Mouse (Mus musculus) olfactory bulb, adult 2 months (tissue): Measurements from ENCODE around the gene Gxylt2. TPM values are rescaled to one million over a fixed set of nuclear protein-coding genes. Genes with fewer than 3 reads are reported as not detected.

Source experiments
- H3K27ac ChIP-seq: fragments of 200-500 bp; 2 replicates; pipeline ENCODE4 v1.5.1; 2012; ENCODE audit warnings: low read depth, low read length; ENCODE audit not compliant: insufficient read depth
- H3K4me1 ChIP-seq: fragments of 200-500 bp; 2 replicates; pipeline ENCODE4 v1.6.1; 2012; ENCODE audit warnings: low read length; ENCODE audit not compliant: control insufficient read depth, insufficient read depth
- H3K4me3 ChIP-seq: fragments of 200-500 bp; 2 replicates; pipeline ENCODE4 v1.5.1; 2012; ENCODE audit warnings: mild to moderate bottlenecking, low read depth, low read length, moderate library complexity; ENCODE audit not compliant: insufficient read depth
- CTCF ChIP-seq: fragments of 200-500 bp; IDR thresholded peaks from 2 replicates; pipeline ENCODE4 v1.5.1; 2012; ENCODE audit warnings: low read depth, mild to moderate bottlenecking, low read length, moderate library complexity; ENCODE audit not compliant: insufficient read depth
- POLR2A ChIP-seq: fragments of 200-500 bp; IDR thresholded peaks from 2 replicates; pipeline ENCODE4 v1.6.1; 2012; ENCODE audit warnings: mild to moderate bottlenecking, low read depth, low read length, moderate library complexity; ENCODE audit not compliant: insufficient read depth
- WGBS: fragments of 180-500 bp; shearing (Covaris S2); methylation state at CpG from one replicate; pipeline ENCODE4 v1.1.7; 2018; 5-methylcytosine and 5-hydroxymethylcytosine counted together
- polyA plus RNA-seq: library from polyadenylated mRNA; stranded (reverse); fragments of >200 nt; gene quantifications from 2 replicates; pipeline ENCODE4 v1.2.4, GENCODE M21; 2012; ENCODE audit warnings: low replicate concordance; ENCODE audit not compliant: missing spikeins, insufficient read depth, insufficient read length

The Gxylt2 gene
- polyA plus RNA-seq, 1 experiment, result not detected

- WGBS, result 33% methylated on average over 9 of the region's 9 CpGs
- Histone ChIP-seq H3K27ac (no peak overlapping the region), H3K4me3 (no peak overlapping the region)
These were observed 27.5 kb downstream of the Gxylt2 start for GRCm38 (mm10) chr6:100731996-100732375.

GRCm38 (mm10) chr6:100732376-100733021, 28.0 kb downstream of the Gxylt2 start:
- H3K4me1 ChIP-seq, result peaks cover 7% of the 10 kb centered on the region; the same call in 1 of the 2 replicates
- H3K4me3 ChIP-seq, result no peak overlapping the region
- TF ChIP-seq POLR2A (no peak), CTCF (no peak)
- WGBS, result 49% methylated on average over 12 of the region's 12 CpGs
- no peak overlapping the region for H3K27ac ChIP-seq

More at GRCm38 (mm10) chr6:100731996-100732375, 27.5 kb downstream of the Gxylt2 start:
- TF ChIP-seq POLR2A, result no peak
- TF ChIP-seq CTCF, result no peak
- peaks cover 7% of the 10 kb centered on the region; the same call in 1 of the 2 replicates for H3K4me1 ChIP-seq

GRCm38 (mm10) chr6:100733218-100733617, 28.7 kb downstream of the Gxylt2 start:
- no peak overlapping the region for H3K4me3 ChIP-seq

GRCm38 (mm10) chr6:100734321-100734720, 29.8 kb downstream of the Gxylt2 start:
- H3K4me1 ChIP-seq, result peaks cover 7% of the 10 kb centered on the region; the same call in 1 of the 2 replicates
- no peak overlapping the region for H3K4me3 ChIP-seq
- WGBS, result 86% methylated on average over 6 of the region's 6 CpGs
- TF ChIP-seq CTCF (no peak), POLR2A (no peak)
- H3K27ac ChIP-seq, result no peak overlapping the region

More at GRCm38 (mm10) chr6:100733218-100733617, 28.7 kb downstream of the Gxylt2 start:
- peaks cover 7% of the 10 kb centered on the region; the same call in 1 of the 2 replicates for H3K4me1 ChIP-seq
- no peak for TF ChIP-seq POLR2A
- no peak for TF ChIP-seq CTCF
- no peak overlapping the region for H3K27ac ChIP-seq
- 92% methylated on average over 10 of the region's 10 CpGs for WGBS

- 75% methylated on average over 4 of the region's 4 CpGs for WGBS
- no peak for TF ChIP-seq CTCF
- H3K4me3 ChIP-seq, result no peak overlapping the region
- H3K4me1 ChIP-seq, result no peaks in the 10 kb centered on the region
- no peak overlapping the region for H3K27ac ChIP-seq
These were observed 54.1 kb downstream of the Gxylt2 start for GRCm38 (mm10) chr6:100758431-100759208.

- H3K4me3 ChIP-seq, result no peak overlapping the region
- no peaks in the 10 kb centered on the region for H3K4me1 ChIP-seq
- WGBS, result 92% methylated on average over 4 of the region's 4 CpGs
- no peak overlapping the region for H3K27ac ChIP-seq
- TF ChIP-seq POLR2A, result no peak
- no peak for TF ChIP-seq CTCF
These were observed 63.2 kb downstream of the Gxylt2 start for GRCm38 (mm10) chr6:100767756-100768155.

GRCm38 (mm10) chr6:100775923-100776505, 71.5 kb downstream of the Gxylt2 start:
- Histone ChIP-seq H3K4me3 (no peak overlapping the region), H3K27ac (no peak overlapping the region)
- 86% methylated on average over 15 of the region's 15 CpGs for WGBS

GRCm38 (mm10) chr6:100778595-100778994, 74.1 kb downstream of the Gxylt2 start:
- TF ChIP-seq CTCF (no peak), POLR2A (no peak)
- H3K27ac ChIP-seq, result no peak overlapping the region
- H3K4me1 ChIP-seq, result peaks cover 9% of the 10 kb centered on the region
- WGBS, result 92% methylated on average over 5 of the region's 5 CpGs
- no peak overlapping the region for H3K4me3 ChIP-seq

More at GRCm38 (mm10) chr6:100775923-100776505, 71.5 kb downstream of the Gxylt2 start:
- H3K4me1 ChIP-seq, result peaks cover 9% of the 10 kb centered on the region
- TF ChIP-seq POLR2A, result no peak
- no peak for TF ChIP-seq CTCF

- H3K27ac ChIP-seq, result no peak overlapping the region
- H3K4me1 ChIP-seq, result peaks cover 9% of the 10 kb centered on the region
- TF ChIP-seq POLR2A (no peak), CTCF (no peak)
- H3K4me3 ChIP-seq, result no peak overlapping the region
- 35% methylated on average over 4 of the region's 4 CpGs for WGBS
These were observed 75.9 kb downstream of the Gxylt2 start for GRCm38 (mm10) chr6:100780421-100780820.
